Mouse (Mus musculus) adrenal gland, adult (tissue): Measurements from ENCODE around the gene Caskin1.
A peak's percentile ranks its signal among the peaks of the same experiment; 100 is the strongest.

Source experiments
- DNase-seq, 2 experiments: peaks; one replicate each; pipeline ENCODE4 v3.0.0; 2022 to 2023; ENCODE audit warnings: low spot score in 1 of 2; ENCODE audit not compliant: inconsistent age in 2 of 2

The Caskin1 gene

DNA sequence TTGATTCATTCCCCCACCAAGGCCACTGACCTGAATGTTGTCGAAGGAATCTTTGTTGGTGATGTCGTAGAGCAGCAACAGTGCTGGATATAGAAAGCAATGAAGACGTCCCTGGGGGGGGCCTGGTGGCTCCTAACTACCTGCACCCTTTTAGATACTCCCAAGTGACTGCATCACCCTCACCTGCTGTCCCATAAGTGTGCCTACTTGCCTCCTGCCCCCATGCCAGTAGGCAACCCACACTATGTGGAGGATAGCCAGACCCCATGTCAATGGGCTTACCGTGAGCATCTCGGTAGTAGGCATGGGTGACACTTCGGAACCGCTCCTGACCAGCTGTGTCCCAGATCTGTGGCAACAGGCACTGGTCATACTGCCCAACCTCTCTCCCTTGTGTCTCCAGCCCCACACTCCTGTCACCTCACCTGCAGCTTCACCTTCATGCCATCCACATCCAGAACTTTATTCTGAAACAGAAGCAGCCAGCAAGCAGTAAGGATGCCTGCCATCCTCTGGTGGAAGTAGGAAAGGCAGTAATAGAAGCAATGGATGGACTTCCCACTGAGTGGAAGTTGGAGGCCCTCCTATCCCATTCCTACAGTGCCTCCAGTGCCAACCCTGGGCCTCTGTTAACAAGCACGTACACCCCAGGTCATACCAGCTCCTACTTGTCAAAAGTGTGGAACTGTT is 42.1 kb downstream of the Caskin1 start:
- peak in 1 of 2 experiments; percentile 71 for DNase-seq

DNA sequence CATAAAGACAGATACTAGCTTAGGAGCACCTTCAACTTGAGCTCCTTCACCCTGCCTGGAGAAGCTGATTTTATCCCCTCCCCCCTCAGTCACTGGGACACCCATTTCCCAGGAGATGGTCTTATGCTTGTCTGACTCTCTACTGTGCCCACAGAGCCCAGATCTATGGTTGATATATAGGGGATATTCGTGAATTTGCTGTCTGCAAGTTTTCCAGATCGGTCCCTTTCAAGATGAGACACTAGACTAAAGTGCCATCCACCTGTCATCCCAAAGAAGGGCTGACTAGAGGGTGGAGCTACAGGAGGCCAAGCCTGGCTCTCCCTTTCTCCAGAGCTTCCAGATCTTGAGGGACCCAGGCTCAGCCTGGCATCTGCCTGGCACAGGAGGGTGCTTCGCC is 42.7 kb downstream of the Caskin1 start:
- DNase-seq: no peak

DNA sequence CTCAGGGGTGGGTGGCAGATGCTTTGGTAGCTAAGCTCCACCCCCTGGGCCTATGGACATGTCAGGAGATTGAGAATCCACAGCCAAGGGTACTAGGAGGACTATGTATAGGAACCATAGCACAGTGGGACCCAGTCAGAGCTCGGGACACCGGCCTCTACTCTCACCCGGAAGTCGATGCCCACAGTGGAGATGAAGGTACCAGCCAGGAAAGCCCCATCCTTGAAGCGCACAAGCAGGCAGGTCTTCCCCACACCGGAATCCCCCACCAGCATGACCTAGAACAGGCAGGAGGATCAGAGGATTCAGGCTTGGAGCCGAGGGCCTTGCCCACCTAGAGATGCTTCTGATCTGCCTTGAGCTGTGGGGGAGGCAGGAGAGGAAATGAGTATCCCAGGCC is 43.6 kb downstream of the Caskin1 start:
- no peak for DNase-seq

DNA sequence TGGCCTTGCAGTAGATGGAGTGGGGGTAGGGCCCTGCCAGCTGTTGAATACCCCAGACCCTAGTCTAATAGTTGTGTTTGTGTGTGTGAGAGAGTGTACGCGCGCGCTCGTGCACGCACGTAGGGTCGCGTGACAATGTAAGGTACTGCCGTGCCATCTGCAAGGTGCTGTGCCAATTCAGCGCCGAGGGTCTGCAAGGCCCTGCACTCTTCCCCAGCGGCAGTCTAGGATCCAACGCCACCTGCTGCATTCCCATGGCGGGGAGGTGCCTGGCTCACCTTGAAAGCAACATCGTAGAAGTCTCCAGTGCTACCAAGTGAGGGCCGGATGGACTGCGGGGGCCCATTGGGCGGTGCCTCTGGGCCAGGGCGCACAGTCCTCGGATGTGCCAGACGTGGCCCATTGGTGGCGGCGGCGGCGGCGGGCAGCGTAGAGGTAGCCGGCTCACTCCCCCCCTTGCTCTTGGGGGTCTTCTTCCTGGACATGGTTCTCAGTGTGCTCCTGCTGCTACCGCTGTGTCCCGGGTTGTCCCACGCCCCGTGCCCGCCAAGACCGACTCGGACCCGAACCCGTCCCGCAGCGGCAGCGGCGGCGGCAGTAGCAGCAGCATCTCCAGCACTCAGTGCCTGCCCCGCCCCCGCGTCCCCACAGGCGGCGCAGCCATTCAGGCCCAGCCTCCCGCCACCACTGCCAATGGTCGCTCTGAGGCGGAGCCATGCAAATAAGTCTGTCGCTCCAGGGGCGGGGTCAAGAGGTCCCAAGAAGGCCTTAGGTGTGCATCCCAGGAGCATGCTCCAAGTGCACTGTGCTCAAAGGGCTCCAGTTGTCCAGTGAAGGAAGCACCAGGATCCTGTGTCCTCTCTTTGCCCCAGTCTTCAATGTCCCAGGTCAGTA is 44.9 kb downstream of the Caskin1 start:
- peak; percentile 92 to 94 for DNase-seq

DNA sequence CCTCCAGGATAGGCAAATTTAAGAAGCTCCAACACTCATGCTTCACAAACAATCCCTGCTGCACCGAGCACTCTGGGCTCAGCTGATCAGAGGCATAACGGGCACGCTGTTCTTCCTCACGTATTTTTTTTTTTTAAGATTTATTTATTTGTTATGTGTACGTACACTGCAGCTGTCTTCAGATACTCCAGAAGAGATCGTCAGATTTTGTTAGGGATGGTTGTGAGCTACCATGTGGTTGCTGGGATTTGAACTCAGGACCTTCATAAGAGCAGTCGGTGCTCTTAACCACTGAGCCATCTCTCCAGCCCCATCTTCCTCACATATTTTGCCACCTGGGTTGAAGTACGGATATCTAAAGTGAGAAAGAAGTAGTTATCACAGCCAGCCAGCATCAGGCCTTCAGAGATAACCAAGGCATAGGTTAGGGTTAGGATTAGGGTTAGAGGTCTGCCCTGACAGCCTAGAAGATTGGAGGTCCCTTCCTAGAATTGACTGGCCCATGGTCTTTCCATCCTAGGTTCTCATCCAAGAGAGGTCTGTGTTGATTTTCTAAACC is 45.8 kb downstream of the Caskin1 start, which contains the start of gene Rab26:
Gene Rab26, minus strand, starts transcription at position 51 of the 559 bp plus-strand sequence.
- no peak for DNase-seq

DNA sequence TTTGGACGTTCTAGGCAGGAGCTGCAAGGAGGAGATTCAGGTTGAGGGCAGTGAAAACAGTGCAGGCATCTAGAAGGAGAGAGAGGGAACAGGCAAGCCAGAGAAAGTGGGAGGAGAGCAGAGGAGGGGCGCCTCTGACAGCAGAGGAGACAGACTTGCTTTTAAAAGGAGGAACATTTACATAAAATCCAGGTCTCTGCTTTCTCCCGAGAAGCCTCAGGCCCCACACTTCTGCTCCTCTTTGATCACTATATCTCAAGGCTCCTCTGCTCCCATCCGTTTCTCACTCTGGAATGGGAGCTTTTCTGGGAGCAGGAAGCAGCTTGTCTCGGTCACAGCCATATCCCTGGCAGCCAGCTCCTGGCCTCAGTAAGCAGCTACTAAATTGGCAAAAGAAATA is 46.9 kb downstream of the Caskin1 start:
- no peak for DNase-seq

DNA sequence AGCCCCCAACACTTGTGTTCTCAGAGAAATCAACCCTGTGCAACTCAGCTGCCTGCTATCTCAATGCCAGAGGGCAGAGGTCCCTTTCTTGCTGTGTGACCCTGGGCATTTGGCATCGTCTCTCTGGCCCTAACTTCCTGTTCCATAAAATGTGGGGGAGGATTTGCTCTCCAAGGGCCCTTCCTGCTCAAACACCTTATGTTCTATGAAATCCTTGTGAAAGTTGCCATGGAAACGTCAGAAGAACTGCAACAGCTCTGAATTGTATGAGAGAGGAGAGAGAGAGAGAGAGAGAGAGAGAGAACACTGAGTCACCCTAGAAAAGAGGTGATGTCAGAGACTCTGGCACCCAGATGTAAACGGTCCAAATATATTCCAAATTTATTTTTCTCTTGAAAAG is 49.1 kb downstream of the Caskin1 start:
- peak in 1 of 2 experiments; percentile 77 for DNase-seq

DNA sequence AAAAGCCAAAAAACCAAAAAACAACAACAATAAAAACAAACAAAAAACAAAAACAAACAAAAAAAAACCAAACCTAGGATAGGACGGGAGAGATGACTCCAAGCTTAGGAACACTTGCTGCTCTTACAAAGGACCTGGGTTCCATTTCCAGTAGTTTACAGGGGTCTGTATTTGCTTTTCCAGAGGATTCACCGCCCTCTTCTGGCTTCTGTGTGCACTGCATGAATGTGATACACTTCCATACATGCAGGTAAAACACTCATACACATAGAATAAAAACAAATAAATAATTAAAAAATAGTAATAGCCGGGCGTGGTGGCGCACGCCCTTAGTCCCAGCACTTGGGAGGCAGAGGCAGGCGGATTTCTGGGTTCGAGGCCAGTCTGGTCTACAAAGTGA is 50.5 kb downstream of the Caskin1 start:
- DNase-seq: peak in 1 of 2 experiments; percentile 80

DNA sequence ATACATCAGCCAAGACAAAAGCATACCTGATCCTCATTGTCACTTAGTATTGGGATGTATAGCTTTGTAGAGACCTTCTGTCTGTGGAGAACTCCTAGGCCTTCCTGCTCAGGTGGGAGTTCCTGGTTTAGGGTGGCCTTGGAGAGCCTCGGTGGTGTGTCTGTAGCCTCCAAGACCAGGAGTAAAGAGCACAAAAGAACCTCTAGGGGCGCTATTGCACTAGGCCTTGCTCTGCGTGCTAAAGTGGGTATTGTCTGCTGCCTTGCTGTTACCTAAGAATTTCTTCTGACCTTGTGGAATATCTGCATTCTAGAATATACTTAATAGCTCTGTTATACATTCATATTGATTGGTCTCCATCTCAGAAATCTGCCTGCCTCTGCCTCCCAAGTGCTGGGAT is 52.0 kb downstream of the Caskin1 start:
- DNase-seq: peak in 1 of 2 experiments; percentile 81

DNA sequence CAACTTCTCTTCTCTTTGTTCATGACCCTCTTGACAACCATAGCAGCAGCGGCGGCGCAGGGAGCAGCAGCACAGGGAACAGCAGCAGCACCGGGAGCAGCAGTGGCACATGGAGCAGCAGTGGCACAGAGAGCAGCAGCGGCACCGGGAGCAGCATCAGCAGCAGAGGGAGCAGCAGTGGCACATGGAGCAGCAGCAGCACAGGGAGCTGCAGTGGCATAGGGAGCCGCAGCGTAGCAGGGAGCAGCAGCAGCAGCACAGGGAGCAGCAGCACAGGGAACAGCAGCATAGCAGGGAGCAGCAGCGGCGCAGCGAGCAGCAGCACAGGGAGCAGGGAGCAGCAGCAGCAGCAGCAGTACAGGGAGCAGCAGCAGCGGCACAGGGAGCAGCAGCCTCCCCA is 56.2 kb downstream of the Caskin1 start:
- DNase-seq: no peak

DNA sequence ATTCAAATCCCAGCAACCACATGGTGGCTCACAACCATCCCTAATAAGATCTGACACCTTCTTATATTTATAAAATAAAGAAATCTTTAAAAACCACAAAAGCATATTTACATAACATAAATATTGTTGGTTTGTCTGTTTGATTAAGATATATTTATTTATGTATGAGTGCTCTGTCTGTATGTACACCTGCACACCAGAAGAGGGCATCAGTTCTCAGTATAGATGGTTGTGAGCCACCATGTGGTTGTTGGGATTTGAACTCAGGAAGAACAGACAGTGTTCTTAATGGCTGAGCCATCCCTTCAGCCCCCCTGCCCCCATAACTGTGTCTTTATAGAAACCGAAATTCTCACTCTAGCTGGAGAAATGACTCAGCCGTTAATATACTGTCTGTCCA is 56.8 kb downstream of the Caskin1 start:
- no peak for DNase-seq

DNA sequence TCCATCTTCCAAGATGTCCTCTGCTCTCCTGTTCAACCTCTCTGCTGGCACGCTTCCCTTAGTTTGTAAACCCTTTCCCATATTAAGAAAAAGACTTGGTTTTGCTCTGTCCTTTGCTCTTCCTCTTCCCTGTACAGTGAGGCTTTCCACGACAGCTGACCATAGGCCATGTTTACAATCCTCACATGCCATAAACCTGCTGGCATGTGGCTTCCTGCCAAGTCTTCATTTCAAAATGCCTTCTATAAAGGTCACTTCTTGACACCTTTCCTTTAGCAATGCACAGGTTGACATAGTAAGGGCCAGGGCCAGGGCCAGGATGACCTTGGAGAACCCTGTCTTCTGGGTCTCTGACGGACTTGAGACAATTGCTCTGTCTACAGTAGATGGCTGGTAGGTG is 57.8 kb downstream of the Caskin1 start:
- no peak for DNase-seq

DNA sequence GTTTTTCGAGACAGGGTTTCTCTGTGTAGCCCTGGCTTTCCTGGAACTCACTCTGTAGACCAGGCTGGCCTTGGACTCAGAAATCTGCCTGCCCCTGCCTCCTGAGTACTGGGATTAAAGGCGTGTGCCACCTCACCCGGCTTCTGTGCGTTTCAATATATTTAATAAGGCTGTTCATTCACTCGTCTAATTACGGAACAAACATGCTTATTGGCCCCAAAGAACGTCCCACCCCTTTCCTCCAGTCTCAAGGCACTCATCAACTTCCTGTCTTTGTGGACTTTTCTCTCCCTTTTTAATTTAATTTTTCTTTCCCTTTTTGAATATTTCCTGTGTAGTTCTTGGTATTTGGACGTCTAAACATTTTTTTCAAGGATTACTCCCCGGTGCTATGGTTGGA is 60.0 kb downstream of the Caskin1 start:
- no peak for DNase-seq

DNA sequence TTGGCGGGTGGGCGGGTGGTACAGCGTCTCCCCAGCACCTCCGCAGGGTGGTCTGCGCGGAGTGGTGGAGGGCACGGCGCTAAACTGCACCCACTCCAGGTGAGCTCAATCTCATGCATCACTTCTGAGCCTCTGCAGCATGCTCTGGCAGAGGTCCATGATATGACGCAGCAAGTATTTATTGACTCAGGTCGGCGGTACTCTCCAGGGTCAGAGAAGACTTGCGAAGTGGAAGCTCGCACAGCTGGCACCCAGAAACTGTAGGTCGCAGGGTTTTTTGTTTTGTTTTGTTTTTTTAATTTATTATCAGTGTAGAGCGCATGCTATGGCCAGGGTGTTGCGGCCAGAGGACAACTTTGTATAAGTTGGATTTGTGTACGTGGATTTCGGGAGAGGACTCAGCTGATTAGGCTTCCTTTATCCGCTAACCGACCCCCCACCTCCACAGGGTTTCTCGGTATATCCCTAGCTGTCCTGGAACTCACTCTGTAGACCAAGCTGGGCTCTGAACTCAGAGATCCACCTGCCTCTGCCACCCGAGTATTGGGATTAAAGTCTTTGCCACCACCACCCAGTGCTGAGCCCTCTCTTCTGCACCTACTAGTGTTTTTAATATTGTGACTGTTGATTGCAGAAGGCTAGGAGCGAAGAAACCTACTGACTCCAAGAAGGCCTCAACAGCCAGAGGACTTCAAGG is 60.7 kb downstream of the Caskin1 start:
- peak; percentile 82 to 93 for DNase-seq

DNA sequence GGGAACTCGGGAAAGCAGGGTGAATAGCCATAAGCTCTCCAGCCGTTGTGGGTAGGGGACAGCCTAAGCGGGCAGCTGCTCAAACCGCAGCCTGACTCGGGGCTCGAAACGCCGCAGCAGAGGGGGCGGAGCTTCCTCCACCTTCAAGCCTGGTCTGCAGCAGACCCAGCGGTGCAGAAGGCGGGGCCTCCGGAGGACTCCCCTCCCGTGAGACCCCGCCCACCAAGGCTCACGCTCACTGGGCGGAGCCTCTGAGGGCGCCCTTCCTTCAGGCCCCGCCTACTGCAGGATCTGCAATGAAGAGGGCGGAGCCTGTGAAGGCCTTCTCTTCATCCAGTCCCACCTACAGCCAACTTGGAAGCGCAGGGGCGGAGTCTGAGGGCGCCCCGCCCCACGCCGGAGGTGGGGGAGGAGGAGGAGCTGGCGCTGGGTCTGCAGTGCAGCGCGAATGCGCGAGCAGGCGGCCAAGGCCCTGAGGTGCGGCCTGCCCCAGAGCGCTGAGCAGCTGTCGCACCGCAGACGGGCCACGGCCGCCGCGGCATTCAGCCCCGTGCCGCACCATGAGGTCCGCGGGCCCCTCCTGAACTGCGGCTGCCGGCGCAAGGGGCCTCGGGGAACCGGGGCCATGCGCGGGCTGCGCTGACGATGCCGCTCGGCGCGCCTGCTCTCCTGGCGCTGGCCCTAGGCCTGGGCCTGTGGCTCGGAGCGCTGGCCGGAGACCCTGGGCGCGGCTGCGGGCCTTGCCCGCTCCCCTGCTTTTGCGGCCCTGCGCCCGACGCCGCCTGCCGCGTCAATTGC is 61.4 kb downstream of the Caskin1 start, which contains the start of gene Pkd1:
Gene Pkd1, plus strand, starts transcription at position 217 of the 798 bp plus-strand sequence.
- DNase-seq: peak; percentile 100

DNA sequence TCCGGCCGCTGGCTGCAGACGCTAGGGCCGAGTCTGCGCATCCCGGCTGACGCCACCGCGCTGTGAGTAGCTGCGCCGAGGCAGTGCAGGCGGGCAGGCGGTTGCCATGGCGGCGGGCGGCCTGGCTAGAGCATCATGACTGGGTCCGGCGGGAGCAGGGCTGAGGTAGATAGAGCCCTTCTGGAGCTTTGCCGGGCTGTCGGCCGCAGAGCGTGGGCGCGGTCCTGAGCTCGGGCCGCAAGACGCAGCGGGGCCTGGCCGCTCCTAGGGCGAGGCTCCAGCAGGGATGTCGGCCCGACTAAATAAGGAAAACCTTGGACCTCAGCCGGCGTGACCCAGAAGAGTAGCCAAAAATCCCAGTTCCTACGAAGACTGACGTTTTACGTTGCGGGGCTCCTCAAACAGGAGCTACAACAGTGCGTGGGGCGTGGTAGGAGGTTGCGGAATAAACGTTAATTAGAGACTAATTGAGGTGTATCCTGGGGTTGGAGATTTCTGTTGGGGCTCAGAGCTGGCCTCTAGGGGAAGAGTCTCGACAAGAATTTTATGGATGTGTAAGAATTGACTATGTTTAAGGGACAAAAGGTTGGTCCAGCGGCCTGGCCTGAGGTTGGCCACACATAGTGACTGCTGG is 62.1 kb downstream of the Caskin1 start:
- DNase-seq: peak; percentile 89 to 93

DNA sequence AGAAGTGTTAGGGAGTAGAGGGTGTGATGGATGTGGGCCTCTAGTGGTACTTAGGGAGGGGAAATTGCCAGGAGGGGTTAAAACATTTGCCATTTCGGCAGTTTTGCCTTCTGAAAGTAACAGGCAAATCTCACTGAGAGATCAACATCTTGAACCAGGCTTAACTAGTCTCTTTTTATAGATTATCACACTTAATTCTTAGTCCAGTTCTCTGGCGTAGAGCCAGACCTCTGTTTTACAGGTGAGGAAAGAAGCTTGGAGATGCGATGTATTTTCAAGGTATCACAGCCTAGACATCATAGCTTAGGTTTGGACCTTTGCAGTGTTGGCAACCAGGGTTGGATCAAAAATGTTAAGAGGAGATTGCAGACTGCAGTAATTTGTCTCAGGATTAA is 62.6 kb downstream of the Caskin1 start:
- no peak for DNase-seq

DNA sequence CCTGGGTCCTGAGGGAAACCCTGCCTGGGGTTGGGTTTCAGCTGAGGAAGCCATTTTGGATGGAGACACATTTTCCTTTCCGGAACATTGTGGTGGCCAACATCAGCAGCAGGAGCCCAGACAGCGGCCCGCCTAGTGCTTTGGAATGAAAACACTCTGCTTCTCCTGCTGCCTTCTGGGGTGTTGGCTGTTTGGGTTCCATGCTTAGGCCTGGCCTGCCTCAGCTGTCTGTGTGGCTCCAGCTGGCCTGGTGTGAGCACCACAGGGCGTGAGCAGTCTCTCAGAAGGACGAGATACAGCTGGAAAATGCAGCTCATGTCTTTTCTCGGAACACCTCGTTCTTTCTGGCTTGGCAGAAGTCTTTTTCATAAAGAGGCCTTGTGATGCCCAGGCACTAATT is 68.7 kb downstream of the Caskin1 start:
- DNase-seq: no peak
